Mouse (Mus musculus): ENCODE results near the gene Anp32a. TPM values are rescaled to one million over a fixed set of nuclear protein-coding genes. Genes with fewer than 3 reads are reported as not detected.

The Anp32a gene
- polyA plus RNA-seq, 1 experiment from 2014 or later, result 220 TPM

- 91% methylated on average over 7 of the region's 7 CpGs for WGBS
- DNase-seq (ENCODE audit: low spot score) (no peak), ATAC-seq (ENCODE audit: low FRiP score) (no peak)
- H3K4me2 ChIP-seq (replicated peaks; ENCODE audit: low read depth, low read length), result no peak overlapping the region
- no peak overlapping the region for H3K9ac ChIP-seq (ENCODE audit: low read depth, low read length)
- no peaks in the 10 kb centered on the region for H3K36me3 ChIP-seq (ENCODE audit: control insufficient read depth, insufficient read depth, low read length)
- no peaks in the 10 kb centered on the region for H3K27me3 ChIP-seq (ENCODE audit: control insufficient read depth, insufficient read depth, low read length)
- H3K27ac ChIP-seq (ENCODE audit: low read depth, low read length), result no peak overlapping the region
- H3K4me3 ChIP-seq (ENCODE audit: low read depth, low read length), result no peak overlapping the region
- H3K9me3 ChIP-seq (ENCODE audit: control insufficient read depth, low read length), result no peaks in the 10 kb centered on the region
- H3K4me1 ChIP-seq (replicated peaks; ENCODE audit: control insufficient read depth, insufficient read depth, low read length), result no peaks in the 10 kb centered on the region
Observed at GRCm38 (mm10) chr9:62406423-62407013, 65.4 kb downstream of the Anp32a start.

GRCm38 (mm10) chr9:62407357-62408146 lies 66.5 kb downstream of the Anp32a start:
- Histone ChIP-seq H3K36me3 (ENCODE audit: control insufficient read depth, insufficient read depth, low read length) (no peaks in the 10 kb centered on the region), H3K9ac (ENCODE audit: low read depth, low read length) (no peak overlapping the region), H3K27me3 (ENCODE audit: control insufficient read depth, insufficient read depth, low read length) (no peaks in the 10 kb centered on the region), H3K4me1 (replicated peaks; ENCODE audit: control insufficient read depth, insufficient read depth, low read length) (no peaks in the 10 kb centered on the region), H3K27ac (ENCODE audit: low read depth, low read length) (no peak overlapping the region), H3K4me2 (replicated peaks; ENCODE audit: low read depth, low read length) (no peak overlapping the region), H3K9me3 (ENCODE audit: control insufficient read depth, low read length) (no peaks in the 10 kb centered on the region), H3K4me3 (ENCODE audit: low read depth, low read length) (no peak overlapping the region)
- 83% methylated on average over 5 of the region's 5 CpGs for WGBS
- ATAC-seq (ENCODE audit: low FRiP score), result no peak
- DNase-seq (ENCODE audit: low spot score), result no peak

- Histone ChIP-seq H3K36me3 (ENCODE audit: control insufficient read depth, insufficient read depth, low read length) (peaks cover 3% of the 10 kb centered on the region; the same call in 1 of the 2 replicates), H3K27me3 (ENCODE audit: control insufficient read depth, insufficient read depth, low read length) (no peaks in the 10 kb centered on the region), H3K27ac (ENCODE audit: low read depth, low read length) (no peak overlapping the region), H3K9me3 (ENCODE audit: control insufficient read depth, low read length) (no peaks in the 10 kb centered on the region), H3K4me2 (replicated peaks; ENCODE audit: low read depth, low read length) (no peak overlapping the region), H3K9ac (ENCODE audit: low read depth, low read length) (no peak overlapping the region), H3K4me3 (ENCODE audit: low read depth, low read length) (no peak overlapping the region), H3K4me1 (replicated peaks; ENCODE audit: control insufficient read depth, insufficient read depth, low read length) (peaks cover 7% of the 10 kb centered on the region)
- WGBS, result 62% methylated on average over 5 of the region's 5 CpGs
- DNase-seq (ENCODE audit: low spot score) (no peak), ATAC-seq (ENCODE audit: low FRiP score) (no peak)
Observed at GRCm38 (mm10) chr9:62418742-62419141, 77.6 kb downstream of the Anp32a start.

GRCm38 (mm10) chr9:62420261-62420917 lies 79.3 kb downstream of the Anp32a start:
- Histone ChIP-seq H3K9me3 (ENCODE audit: control insufficient read depth, low read length) (no peaks in the 10 kb centered on the region), H3K4me3 (ENCODE audit: low read depth, low read length) (no peak overlapping the region), H3K4me1 (replicated peaks; ENCODE audit: control insufficient read depth, insufficient read depth, low read length) (peaks cover 3% of the 10 kb centered on the region; the same call in 1 of the 2 replicates), H3K4me2 (replicated peaks; ENCODE audit: low read depth, low read length) (no peak overlapping the region), H3K9ac (ENCODE audit: low read depth, low read length) (0 out of 2 replicates have a peak overlapping the region, but pooled peaks have one; percentile 4), H3K36me3 (ENCODE audit: control insufficient read depth, insufficient read depth, low read length) (peaks cover 3% of the 10 kb centered on the region; the same call in 1 of the 2 replicates), H3K27ac (ENCODE audit: low read depth, low read length) (no peak overlapping the region), H3K27me3 (ENCODE audit: control insufficient read depth, insufficient read depth, low read length) (no peaks in the 10 kb centered on the region)
- DNase-seq (ENCODE audit: low spot score) (no peak), ATAC-seq (ENCODE audit: low FRiP score) (no peak)
- WGBS, result 37% methylated on average over 9 of the region's 10 CpGs

- no peaks in the 10 kb centered on the region for H3K9me3 ChIP-seq (ENCODE audit: control insufficient read depth, low read length)
- peaks cover 3% of the 10 kb centered on the region; the same call in 1 of the 2 replicates for H3K36me3 ChIP-seq (ENCODE audit: control insufficient read depth, insufficient read depth, low read length)
- H3K4me3 ChIP-seq (ENCODE audit: low read depth, low read length), result no peak overlapping the region
- H3K9ac ChIP-seq (ENCODE audit: low read depth, low read length), result 0 out of 2 replicates have a peak overlapping the region, but pooled peaks have one; percentile 4
- 4% methylated on average over 13 of the region's 13 CpGs for WGBS
- H3K27me3 ChIP-seq (ENCODE audit: control insufficient read depth, insufficient read depth, low read length), result no peaks in the 10 kb centered on the region
- H3K4me2 ChIP-seq (replicated peaks; ENCODE audit: low read depth, low read length), result peak overlapping the region; percentile 8; the same call in 1 of the 2 replicates
- ATAC-seq (ENCODE audit: low FRiP score) (peak; percentile 27; the same call in 1 of the 2 replicates), DNase-seq (ENCODE audit: low spot score) (peak; percentile 59)
- H3K4me1 ChIP-seq (replicated peaks; ENCODE audit: control insufficient read depth, insufficient read depth, low read length), result peaks cover 3% of the 10 kb centered on the region; the same call in 1 of the 2 replicates
- no peak overlapping the region for H3K27ac ChIP-seq (ENCODE audit: low read depth, low read length)
Observed at GRCm38 (mm10) chr9:62421027-62421426, 79.9 kb downstream of the Anp32a start.

- Histone ChIP-seq H3K27me3 (ENCODE audit: control insufficient read depth, insufficient read depth, low read length) (no peaks in the 10 kb centered on the region), H3K4me1 (replicated peaks; ENCODE audit: control insufficient read depth, insufficient read depth, low read length) (peaks cover 3% of the 10 kb centered on the region; the same call in 1 of the 2 replicates), H3K4me2 (replicated peaks; ENCODE audit: low read depth, low read length) (no peak overlapping the region), H3K9me3 (ENCODE audit: control insufficient read depth, low read length) (no peaks in the 10 kb centered on the region), H3K36me3 (ENCODE audit: control insufficient read depth, insufficient read depth, low read length) (peaks cover 3% of the 10 kb centered on the region; the same call in 1 of the 2 replicates), H3K27ac (ENCODE audit: low read depth, low read length) (no peak overlapping the region), H3K9ac (ENCODE audit: low read depth, low read length) (no peak overlapping the region), H3K4me3 (ENCODE audit: low read depth, low read length) (no peak overlapping the region)
- 97% methylated on average over 6 of the region's 6 CpGs for WGBS
- DNase-seq (ENCODE audit: low spot score) (no peak), ATAC-seq (ENCODE audit: low FRiP score) (no peak)
Observed at GRCm38 (mm10) chr9:62421911-62422310, 80.8 kb downstream of the Anp32a start.

GRCm38 (mm10) chr9:62422926-62423325 lies 81.8 kb downstream of the Anp32a start:
- ATAC-seq (ENCODE audit: low FRiP score), result no peak
- no peak overlapping the region for H3K4me2 ChIP-seq (replicated peaks; ENCODE audit: low read depth, low read length)
- no peak overlapping the region for H3K4me3 ChIP-seq (ENCODE audit: low read depth, low read length)
- H3K27ac ChIP-seq (ENCODE audit: low read depth, low read length), result no peak overlapping the region
- H3K36me3 ChIP-seq (ENCODE audit: control insufficient read depth, insufficient read depth, low read length), result peaks cover 3% of the 10 kb centered on the region; the same call in 1 of the 2 replicates
- no peak for DNase-seq (ENCODE audit: low spot score)
- no peak overlapping the region for H3K9ac ChIP-seq (ENCODE audit: low read depth, low read length)
- no peaks in the 10 kb centered on the region for H3K9me3 ChIP-seq (ENCODE audit: control insufficient read depth, low read length)
- H3K4me1 ChIP-seq (replicated peaks; ENCODE audit: control insufficient read depth, insufficient read depth, low read length), result peaks cover 3% of the 10 kb centered on the region; the same call in 1 of the 2 replicates
- no peaks in the 10 kb centered on the region for H3K27me3 ChIP-seq (ENCODE audit: control insufficient read depth, insufficient read depth, low read length)
- 87% methylated on average over 10 of the region's 10 CpGs for WGBS

- H3K4me1 ChIP-seq (replicated peaks; ENCODE audit: control insufficient read depth, insufficient read depth, low read length), result peaks cover 3% of the 10 kb centered on the region; the same call in 1 of the 2 replicates
- 95% methylated on average over 10 of the region's 10 CpGs for WGBS
- DNase-seq (ENCODE audit: low spot score) (no peak), ATAC-seq (ENCODE audit: low FRiP score) (no peak)
- H3K4me3 ChIP-seq (ENCODE audit: low read depth, low read length), result no peak overlapping the region
- H3K27me3 ChIP-seq (ENCODE audit: control insufficient read depth, insufficient read depth, low read length), result no peaks in the 10 kb centered on the region
- H3K4me2 ChIP-seq (replicated peaks; ENCODE audit: low read depth, low read length), result no peak overlapping the region
- no peak overlapping the region for H3K9ac ChIP-seq (ENCODE audit: low read depth, low read length)
- H3K27ac ChIP-seq (ENCODE audit: low read depth, low read length), result no peak overlapping the region
- H3K9me3 ChIP-seq (ENCODE audit: control insufficient read depth, low read length), result no peaks in the 10 kb centered on the region
- H3K36me3 ChIP-seq (ENCODE audit: control insufficient read depth, insufficient read depth, low read length), result peaks cover under 1% of the 10 kb centered on the region; the same call in 1 of the 2 replicates
Observed at GRCm38 (mm10) chr9:62423871-62424270, 82.8 kb downstream of the Anp32a start.
